Mouse (Mus musculus) erythroblast, embryonic 14.5 days (primary cell): ENCODE measurements around the gene Bcr.

Experiments used
- GATA1 ChIP-seq: IDR thresholded peaks from 2 replicates; pipeline ENCODE4 v1.6.1; 2012; ENCODE audit warnings: low read length, inconsistent platforms, mixed read lengths
- TAL1 ChIP-seq: IDR thresholded peaks from 3 replicates; pipeline ENCODE4 v1.6.1; 2012; ENCODE audit warnings: low read length, inconsistent platforms, mixed read lengths

DNA sequence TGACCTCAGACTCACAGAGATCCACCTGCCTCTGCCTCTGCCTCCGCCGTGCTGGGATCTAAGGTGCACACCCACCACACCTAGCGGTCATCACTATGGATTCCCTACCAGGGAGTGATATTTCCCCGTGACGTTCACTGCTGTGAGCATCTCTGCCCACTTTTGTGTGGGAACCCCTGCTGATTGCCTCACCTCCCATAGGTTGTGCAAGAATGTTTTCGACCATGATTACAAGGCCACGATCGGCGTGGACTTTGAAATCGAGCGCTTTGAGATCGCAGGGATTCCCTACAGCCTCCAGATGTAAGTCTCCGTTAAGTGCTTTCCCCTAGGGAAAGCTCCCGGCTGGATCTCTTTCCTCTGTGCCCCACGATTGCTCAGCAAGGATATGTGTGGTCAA lies 14.6 kb upstream of the Bcr start:
- no peak for TF ChIP-seq GATA1
- no peak for TF ChIP-seq TAL1
